Mouse (Mus musculus) telencephalon, adult 2 months (tissue): ENCODE measurements at regions not wholly inside any gene's neighbourhood (a gene's known extent, or its start where the extent isn't known, plus 50 kb on each side); places are given as distances from the start of the nearest gene placed in this dataset.

Experiments
- DNase-seq: peaks from one replicate; pipeline ENCODE4 v3.0.0-alpha.2; 2011; ENCODE audit warnings: low read depth, low spot score

DNA sequence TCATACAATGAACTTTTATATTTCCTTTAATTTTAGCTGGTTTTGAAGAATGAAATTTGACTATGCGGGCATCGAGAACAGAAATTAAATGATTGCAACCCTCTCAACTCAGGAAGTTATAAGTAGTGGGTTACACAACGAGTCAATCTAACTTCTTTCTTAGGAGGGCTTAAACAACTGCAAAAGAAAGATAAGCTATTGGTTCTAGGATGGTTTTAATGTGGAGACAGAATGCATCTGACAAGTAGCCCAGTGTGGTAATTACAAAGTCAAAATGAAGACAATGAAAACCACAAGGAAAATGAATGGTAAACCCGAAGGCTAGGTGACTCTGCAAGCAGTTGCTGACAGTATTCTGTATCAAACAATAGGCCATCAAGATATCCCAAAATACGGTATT is 598.0 kb upstream of the Arid1b start:
- DNase-seq: no peak

DNA sequence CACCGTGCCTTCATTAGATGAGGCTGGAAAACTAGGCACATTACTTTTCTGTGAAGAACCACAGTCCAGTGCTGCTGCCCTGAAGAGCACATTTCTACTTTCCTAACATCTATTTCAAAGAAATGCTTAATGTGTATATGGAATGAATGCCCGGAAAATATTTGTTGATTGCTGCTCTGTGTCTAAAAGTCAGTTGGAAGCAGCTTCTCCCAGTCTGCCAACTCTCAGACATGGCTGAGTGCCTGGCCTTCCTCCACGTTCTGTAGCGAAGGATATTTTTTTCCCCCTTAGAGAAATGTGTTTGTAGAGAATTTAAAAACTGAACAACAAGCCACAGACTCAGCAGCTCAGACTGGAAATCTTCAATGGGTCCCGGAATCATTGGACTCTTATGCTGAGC is 576.4 kb upstream of the Arid1b start:
- DNase-seq: peak; percentile 8

DNA sequence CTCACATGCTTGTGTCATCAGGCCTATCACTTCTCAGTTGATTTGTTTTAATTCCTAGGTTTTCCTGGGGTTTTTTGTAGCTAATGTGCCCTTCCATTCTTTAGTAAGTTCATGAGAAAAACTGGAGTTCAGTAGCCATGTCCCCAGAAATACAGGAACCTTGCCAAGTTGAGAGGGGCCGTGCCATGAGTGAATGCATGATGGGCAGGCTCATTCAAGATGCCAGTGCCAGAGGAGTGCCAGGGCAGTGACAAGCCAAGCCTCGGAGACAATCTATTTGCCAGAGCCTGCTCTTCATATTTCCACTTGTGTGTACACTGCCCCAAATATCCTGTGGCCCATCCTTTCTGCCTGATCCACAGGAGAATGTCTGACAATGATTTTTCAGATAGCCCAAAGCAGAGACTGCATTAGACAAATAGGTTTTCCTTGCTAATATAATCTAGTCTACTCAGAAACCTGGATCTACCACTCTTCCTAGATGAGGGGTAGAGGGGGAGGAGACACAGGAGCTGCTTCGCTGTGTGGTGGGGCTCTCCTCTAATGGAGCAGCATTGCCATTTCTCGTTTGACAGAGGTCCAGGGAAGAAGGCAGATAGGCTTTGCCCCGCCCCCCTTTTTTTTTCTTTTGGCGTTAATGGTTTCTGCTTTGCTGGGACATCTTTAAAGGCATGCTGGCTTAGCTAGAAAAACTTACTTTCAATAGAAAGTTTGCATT is 569.5 kb upstream of the Arid1b start:
- DNase-seq: no peak

DNA sequence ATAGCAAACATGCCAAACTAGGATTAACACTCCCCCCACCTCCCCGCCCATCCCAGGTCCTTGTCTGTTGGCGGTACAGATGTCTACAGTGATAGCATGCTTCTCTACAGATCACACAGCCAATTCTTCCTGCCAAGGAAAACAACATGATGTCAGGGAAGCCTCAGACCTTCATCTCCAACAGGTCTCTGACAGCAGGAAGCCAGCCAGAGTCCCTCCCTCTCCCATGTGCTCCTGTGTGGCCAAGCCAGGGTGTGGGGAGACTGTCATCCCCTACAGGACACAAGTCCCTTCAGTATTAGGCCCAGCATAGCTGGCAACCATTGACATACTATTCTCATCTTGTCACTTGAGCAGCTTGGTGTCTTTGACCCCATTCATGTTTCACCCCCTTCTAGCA is 568.8 kb upstream of the Arid1b start:
- DNase-seq: no peak

DNA sequence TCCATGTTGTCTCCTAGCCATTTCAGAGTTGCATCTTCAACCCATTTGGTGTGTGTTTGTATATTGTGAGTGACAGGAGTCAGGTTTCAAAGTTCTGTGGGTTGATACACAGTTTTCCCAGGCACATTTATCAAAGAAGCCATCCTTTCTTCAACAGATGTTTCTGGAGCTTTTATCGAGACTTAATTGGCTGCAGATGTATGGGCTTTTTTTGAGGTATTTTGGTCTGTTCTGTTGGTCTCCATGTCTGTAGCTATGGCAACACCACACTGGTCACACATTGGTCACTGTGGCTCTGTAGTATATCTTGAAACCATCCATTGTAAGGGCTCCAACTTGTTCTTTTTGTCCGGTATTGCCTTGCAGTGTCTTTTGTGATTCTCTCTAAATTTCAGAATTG is 565.1 kb upstream of the Arid1b start:
- no peak for DNase-seq

DNA sequence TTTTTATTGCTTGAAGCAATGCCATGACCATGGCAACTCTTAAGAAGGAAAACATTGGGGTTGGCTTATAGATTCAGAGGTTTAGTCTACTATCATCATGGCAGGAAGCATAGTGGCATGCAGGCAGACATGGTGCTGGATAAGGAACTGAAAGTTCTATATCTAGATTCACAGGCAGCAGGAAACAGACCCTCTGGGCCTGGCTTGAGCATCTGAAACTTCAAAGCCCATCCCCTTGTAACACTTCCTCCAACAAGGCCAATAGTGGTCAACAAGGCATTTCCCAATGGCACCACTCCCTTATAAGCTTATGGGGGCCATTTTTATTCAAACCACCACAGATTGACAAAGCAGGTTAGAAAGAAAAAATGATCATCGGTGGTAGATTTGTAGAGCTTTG is 548.5 kb upstream of the Arid1b start:
- DNase-seq: no peak

DNA sequence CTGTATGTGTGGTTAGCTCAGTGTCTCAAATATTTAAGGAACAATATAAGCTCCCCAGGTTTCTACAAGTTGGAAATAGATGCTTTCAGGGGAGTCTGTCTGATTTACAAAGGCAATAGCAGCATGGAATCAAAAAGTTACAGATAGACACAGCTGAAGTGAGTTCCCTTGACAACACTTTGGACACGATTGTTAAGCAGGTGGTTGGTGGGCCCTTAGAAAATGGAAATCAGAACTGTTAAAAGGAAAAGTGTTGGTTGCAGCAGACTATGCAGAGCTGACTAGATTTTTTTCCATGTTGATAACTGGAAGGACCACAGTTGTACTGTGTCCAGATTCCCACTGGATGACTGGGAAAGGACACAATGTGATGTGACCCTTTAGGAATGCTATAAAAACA is 536.6 kb upstream of the Arid1b start:
- DNase-seq: peak; percentile 35

DNA sequence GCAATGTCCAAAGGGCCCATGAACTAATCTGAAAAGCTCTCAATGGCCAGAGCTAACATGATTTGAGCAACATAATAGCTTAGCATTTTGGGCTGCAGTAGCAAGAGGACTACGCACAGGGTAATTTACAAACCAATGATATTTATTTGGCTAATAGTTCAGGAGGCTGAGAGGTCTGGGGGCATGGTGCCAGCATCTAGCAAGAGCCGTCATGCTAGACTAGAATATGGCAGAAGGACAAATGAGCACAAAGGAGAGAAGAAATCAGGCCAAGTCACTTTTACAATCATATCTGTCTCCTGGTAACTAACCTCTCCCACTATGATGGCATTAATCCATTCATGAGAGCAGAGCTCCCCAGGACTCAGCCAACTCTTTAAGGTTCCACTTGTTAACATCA is 532.6 kb upstream of the Arid1b start:
- DNase-seq: no peak

DNA sequence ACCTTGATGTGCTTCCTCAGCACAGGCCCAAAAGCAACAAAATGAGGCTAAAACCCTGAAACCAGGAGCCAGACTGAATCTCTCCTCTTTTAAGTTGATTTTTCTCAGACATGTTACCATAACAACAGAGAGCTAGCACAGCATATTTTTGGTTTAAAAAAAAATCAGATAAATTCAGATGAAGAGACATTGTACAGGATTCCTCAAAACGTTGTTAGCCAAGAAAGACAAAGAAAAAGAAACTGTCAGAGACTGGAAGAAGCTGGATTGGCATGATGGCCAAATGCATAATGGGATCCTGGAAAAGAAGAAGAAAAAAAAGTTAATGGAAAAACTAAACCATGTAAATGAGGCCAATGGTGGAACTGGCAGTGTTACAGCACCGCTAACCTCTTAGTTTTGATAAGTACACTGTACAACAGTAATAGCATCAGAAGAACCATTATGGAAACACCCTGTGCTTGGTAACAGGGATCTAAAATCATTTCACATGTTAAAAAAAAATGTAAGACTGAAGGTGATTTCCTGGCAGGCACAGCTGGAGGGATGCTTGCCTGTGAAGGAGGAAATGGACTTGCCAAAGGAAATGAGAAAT is 529.7 kb upstream of the Arid1b start:
- DNase-seq: peak; percentile 44

DNA sequence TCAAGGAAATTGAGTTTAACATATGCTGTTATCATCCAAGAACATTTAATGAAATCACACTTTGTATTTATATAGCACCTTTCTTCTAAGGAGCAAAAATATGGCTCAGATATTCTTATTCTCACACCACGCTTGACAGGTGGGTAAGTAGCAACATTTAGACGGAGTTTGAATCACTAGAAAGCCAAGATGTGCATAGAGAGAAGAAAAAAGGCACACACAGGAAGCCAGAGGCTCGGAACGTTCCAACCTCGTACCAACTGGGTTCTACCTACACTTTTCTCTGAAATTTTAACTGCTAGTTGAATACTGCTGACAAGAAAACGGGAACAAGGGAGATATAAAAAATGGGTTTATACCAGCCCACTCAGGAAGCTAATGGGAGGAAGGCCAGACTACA is 528.4 kb upstream of the Arid1b start:
- DNase-seq: peak; percentile 77

DNA sequence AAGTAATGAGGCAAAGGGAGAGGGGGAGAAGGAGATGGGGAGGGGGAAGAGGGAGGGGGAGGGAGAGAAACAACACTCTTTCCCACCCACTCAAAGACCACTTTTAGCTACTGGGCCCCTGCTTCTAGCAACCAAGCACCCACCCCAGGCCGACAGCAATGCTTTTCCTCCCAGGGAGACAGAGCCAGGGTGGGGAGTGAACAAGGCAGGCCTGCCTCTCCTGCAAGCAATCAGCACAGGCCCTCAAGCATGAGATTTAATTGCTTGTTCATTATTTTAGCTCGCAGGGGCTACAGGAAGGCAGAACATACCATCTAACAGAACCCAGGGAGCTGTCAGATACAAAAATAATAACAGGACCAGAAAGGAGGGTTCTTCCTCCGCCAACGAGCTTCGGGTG is 521.7 kb upstream of the Arid1b start:
- no peak for DNase-seq

DNA sequence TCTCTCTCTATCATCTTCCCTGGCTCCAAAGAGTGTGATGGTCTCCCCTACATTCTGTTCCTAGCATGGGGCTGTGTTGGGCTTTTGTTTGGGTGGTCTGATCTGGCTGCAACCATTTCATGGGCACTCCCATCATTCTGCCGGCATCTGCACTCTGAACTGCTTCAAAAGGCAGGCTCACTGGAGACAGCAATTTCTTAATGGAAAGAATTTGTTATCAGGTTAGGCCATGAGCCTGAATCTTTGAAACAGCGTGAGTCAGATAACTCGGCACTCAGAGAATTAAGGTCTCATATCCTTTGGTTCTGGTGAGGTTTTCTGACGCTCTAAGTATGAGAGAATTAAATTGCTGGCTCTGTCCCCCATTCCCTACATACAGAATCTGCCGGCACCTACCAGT is 519.8 kb upstream of the Arid1b start:
- DNase-seq: no peak

DNA sequence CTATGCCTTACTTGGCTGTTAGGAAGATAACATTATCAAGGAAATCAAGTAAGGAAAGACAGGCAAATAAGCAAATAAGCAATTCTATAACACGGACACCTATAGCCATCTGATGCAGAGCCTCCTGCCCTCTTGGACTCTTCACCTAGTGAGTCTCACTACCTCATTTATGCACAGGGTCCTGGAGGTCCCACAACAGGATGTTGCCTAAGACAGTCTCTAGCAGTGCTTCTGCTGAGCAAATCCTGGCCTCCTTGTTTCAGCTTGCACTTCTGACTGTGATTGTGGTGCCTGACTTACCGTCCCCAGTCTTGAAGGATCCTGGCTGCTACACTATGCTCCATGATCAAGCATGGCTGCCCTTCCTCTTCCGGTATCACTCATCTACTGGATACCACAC is 518.5 kb upstream of the Arid1b start:
- no peak for DNase-seq

DNA sequence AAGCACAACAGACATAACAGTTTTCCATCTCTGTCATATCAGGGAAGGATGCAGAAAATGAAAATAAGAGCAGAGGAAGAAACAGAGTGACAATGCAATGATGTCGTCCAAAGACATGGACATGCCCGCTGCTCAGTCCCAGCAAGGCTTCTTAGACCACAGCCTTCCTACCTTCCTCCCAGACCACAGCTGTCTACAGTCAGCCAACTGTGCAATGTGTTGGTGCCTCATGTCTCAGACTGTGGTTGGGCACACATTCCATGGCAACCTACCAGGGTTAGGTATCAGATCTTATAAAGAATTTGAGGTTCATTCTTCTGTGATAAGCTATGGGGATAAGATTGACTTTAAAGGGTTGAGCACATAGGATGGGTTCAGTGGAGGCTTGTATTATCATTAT is 499.7 kb upstream of the Arid1b start:
- DNase-seq: no peak

DNA sequence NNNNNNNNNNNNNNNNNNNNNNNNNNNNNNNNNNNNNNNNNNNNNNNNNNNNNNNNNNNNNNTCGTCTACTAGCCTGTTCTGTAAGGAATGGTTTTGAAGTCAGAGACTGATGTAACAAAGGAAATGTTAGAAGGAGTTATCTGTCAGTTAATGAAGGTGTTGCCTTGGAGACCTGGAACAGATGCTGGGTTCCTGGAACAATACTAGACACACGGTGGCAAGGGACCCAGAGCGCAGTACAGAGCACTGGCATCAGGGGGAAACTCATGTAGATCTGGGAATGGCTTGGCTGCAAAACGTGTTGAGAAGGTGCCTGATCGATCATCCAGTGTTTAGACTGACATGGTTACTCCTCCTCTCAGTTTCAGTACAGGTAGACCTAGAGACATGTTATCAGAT is 493.6 kb upstream of the Arid1b start:
- no peak for DNase-seq

DNA sequence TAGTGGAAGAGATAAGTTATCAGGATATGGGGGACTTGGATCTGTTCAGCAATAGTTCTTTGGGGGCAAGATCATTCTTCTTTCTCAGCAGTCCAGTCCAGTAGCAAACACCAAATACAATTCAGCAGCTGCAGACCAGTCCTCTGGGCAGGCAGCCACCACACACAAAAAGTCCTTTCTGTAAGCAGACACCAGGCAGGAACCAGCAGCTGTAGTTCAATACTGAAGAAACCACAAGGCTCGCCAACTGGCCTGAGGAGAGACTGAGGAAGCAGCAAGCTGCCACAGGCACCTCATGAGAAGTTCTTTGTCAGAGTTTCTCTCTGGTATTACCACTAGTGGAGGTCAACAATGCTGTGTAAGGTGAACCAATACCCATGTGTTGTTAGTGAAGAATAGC is 493.1 kb upstream of the Arid1b start:
- no peak for DNase-seq

DNA sequence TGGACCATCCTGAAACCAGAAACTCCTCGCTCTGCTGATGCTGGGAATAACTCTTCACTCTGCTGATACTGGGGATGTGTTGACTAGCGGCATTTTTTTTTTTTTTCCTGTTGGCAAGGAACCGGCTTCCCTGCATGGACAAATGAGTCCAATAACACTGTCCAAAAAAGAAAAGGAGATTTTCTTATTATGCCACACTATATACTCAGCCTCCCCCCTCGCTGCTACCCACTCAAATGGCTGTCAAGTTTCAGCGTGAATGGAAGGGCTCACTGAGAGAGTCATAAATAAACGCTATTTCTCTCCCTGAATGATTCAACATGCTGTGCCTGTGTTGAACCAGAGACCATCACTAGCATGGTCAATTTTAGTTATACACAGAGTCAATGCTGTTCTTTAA is 489.2 kb upstream of the Arid1b start:
- DNase-seq: peak; percentile 31

DNA sequence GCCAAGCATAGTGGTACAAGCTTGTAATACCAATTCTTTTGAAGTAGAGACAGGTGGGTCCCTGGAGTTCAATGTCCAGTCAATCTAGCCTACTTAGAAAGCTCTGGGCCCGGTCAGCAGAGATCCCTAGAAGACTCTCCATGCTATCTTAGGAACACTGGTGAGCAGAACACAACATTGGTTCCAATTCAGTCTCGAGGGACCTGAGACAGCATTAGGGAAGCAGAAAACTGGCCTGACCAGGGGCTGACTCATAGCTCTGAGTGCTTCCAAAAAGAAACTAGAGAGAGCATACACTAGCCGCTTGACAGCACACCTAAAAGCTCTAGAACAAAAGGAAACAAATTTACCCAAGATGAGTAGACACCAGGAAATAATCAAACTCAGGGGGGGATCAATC is 484.6 kb upstream of the Arid1b start:
- no peak for DNase-seq

DNA sequence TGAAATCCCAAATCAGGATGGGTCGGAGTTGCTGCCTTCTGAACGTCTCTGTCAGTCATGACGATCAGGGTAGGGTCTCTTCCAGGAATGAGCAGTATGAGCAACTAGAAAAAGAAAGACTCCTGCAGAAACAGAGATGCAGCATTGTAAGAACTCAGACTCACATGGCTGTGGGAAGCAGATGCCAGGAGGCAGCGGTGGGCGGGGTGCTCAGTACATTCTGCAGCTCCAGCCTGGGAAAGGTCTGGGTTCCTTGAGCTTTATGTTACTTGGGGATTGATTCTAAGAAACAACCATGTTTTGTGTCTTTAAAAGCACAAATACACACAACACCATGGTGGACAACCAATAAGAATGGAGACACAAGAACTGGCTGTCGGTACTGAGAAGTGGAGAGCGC is 478.0 kb upstream of the Arid1b start:
- peak; percentile 60 for DNase-seq

DNA sequence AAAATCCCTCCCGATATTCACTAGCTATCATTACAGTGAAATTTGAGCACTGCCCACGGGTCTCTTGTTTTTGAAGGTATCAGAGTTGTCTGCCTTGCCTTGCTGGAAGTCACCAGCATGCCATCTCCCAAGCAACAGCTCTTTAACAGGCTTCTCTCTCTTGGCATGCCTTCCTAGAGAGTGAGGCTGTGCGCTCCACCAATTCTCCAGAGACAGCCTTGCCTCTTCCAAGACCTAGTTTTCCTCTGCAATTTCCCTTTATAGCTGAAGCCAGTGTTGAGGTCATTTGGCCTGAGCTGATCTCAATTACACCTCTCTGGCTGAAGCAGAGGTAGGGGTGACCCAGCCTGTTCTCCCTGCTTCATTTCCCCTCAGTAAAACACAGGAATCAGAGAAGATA is 477.3 kb upstream of the Arid1b start:
- DNase-seq: peak; percentile 60

DNA sequence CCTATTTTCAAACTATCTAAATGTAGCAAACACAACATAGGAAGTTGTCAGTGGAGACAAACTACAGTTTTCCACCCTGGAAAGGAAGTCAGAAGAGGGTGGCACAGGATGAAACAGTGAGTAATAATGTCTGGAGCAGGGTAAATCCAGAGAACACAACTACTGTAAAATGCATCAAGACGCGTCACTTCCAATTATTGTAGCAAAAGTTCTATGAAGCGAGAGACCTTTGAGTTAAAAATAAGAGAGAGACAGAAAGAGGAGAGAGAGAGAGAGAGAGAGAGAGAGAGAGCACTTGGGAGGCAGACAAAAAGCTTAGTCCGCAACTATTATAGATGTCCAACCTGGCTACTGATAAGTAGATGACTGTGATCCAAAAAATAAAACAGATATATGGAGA is 473.1 kb upstream of the Arid1b start:
- DNase-seq: no peak

DNA sequence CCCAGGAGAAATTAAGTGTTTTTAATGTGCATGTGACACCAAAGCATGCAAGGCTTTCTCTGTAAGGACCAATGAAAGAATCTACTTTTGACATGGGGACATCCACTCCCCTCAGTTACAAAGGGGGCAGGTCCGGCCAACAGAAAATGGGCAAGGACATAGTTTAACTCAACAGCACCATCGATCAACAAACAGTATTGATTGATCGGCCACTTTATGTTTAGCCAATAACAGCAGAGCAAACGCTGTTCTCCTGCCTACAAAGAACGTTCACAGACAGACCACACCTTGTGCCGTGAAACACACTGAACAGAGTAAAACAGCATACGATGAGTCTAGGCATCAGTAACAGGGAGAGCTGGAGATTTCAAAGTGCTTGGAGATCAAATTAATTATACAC is 467.7 kb upstream of the Arid1b start:
- no peak for DNase-seq

DNA sequence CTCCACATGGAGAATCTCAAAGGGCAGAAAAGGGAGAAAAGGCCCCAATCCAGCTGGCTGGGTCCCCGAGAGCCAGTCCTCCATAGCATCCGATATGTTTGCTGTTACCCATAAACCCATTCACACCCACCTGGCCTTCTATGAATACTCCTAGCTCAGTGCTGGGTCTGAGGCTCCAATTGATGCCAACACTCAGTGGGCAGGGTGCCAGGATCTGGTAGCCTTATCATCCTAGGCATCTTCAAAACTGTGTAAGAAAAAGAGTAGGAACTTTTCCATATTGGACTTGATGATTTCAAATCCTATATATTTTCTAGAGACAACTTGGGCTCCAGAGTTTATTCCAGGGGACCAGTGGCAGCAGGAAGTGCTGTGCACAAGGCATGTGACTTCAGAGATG is 462.0 kb upstream of the Arid1b start:
- no peak for DNase-seq

DNA sequence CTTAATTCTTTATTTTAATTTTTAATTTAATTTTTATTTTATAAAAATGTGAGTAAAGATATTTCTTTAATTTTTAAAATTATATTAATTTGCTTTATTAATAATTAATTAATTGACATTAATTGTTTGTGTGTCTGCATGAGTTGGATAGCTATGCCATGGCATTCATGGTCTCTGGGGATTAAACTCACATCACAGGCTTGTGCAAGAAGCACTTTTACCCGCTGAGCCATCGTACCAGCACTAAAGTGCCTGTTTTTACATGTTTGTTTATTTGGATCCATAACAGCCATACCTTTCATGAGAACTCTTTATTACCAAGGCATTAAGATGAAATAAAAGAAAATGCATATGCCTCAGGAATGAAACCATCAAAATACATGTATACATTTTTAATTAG is 453.7 kb upstream of the Arid1b start:
- DNase-seq: no peak
